Mouse (Mus musculus): ENCODE data around the gene Kifc5b. TPM values are rescaled to one million over a fixed set of nuclear protein-coding genes. Genes with fewer than 3 reads are reported as not detected.

The Kifc5b gene
- polyA plus RNA-seq, 1 experiment = 15.4 TPM

DNA sequence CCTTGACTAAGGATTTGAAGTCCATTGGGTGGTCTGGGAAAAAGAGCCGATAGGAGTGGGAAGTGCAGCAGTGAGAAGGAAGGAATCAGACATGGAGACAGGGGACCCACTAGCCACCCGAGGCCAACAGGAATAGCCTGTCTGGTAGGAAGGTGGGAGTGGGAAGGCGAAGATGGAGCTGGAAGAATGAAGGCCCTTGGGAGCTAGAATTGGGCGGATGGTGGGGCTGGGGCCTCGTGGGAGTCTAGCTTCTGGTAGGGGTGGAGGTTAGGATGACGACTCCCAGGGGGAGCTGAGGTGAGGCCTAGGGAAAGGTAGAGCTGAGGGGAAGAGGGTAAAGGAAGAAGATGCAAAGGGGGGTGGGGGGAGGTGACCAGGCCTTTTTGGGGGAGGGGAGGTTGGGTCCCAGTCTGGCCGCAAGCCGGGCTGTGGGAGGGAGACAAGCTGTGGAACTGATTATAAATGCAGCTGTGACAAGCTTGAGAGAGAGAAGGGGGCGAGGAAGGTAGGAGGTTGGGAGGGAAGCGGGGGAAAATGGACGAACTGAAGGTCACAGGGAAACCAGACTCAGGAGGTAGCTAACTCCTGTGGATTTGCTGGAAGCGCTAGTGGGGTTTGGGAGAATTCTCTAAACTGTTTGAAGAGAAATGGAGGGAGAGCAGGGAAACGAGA, 29.1 kb downstream of the Kifc5b start:
- TF ChIP-seq TCF3 (IDR thresholded peaks at IDR 0.05; ENCODE audit: insufficient read length, low read depth) (no peak), REST (IDR thresholded peaks at IDR 0.05; ENCODE audit: insufficient read depth, insufficient read length) (no peak), POLR2AphosphoS2 (IDR thresholded peaks at IDR 0.05; ENCODE audit: insufficient read length, low read depth) (no peak), TCF12 (IDR thresholded peaks at IDR 0.05; ENCODE audit: insufficient read depth, poor library complexity, severe bottlenecking) (no peak), MYOG (IDR thresholded peaks at IDR 0.05; ENCODE audit: control insufficient read depth in 1 of 3, insufficient read depth in 1 of 3, insufficient read length in 2 of 3, low read depth in 2 of 3) (no peak), POLR2A (IDR thresholded peaks at IDR 0.05; ENCODE audit: insufficient read length, low read depth) (no peak), MYOD1 (IDR thresholded peaks at IDR 0.05; ENCODE audit: control insufficient read depth in 1 of 3, insufficient read length in 2 of 3, low read depth in 2 of 3) (no peak), USF1 (IDR thresholded peaks at IDR 0.05; ENCODE audit: low read depth) (no peak), SRF (IDR thresholded peaks at IDR 0.05; ENCODE audit: control insufficient read depth, insufficient read length, low read depth) (no peak), MAX (IDR thresholded peaks at IDR 0.05; ENCODE audit: low read depth) (no peak)
- no peaks in the 10 kb centered on the region for H3K36me3 ChIP-seq (ENCODE audit: control insufficient read depth, insufficient read depth)
- no peaks in the 10 kb centered on the region for H3K27me3 ChIP-seq (ENCODE audit: control insufficient read depth, insufficient read depth, insufficient read length)
- H3K4me3 ChIP-seq = peak overlapping the region; percentile 14
- H3K4me2 ChIP-seq (ENCODE audit: low read depth) = peak overlapping the region; percentile 70
- H3K79me2 ChIP-seq (ENCODE audit: control insufficient read depth, insufficient read depth) = no peaks in the 10 kb centered on the region
- no peak overlapping the region for H3ac ChIP-seq (ENCODE audit: control insufficient read depth, insufficient read length)

DNA sequence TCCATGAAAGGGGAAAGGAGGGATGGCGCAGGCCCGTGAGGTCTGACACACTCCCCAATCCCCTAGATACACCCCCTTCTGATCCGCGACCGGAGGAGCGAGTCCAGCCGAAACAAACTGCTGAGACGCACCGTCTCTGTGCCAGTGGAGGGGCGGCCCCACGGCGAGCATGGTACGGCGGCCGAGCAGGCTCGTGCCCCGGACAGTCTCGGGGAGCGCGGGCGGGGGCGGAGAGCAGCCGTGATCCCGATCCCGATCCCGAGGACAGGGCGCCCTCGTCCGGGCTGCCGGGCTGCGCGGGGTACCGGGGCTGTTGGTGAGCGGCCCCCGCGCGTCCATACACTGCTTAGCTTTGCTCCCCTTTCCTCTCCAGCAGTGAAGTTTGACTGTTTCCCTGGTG, 29.7 kb downstream of the Kifc5b start:
- no peak overlapping the region for H3ac ChIP-seq (ENCODE audit: control insufficient read depth, insufficient read length)
- H3K27me3 ChIP-seq (ENCODE audit: control insufficient read depth, insufficient read depth, insufficient read length) = no peaks in the 10 kb centered on the region
- TF ChIP-seq MYOD1 (IDR thresholded peaks at IDR 0.05; ENCODE audit: control insufficient read depth in 1 of 3, insufficient read length in 2 of 3, low read depth in 2 of 3) (no peak), TCF12 (IDR thresholded peaks at IDR 0.05; ENCODE audit: insufficient read depth, poor library complexity, severe bottlenecking) (no peak), POLR2A (IDR thresholded peaks at IDR 0.05; ENCODE audit: insufficient read length, low read depth) (peak; percentile 73), REST (IDR thresholded peaks at IDR 0.05; ENCODE audit: insufficient read depth, insufficient read length) (no peak), E2F4 (IDR thresholded peaks at IDR 0.05; ENCODE audit: insufficient read depth) (no peak), POLR2AphosphoS2 (IDR thresholded peaks at IDR 0.05; ENCODE audit: insufficient read length, low read depth) (peak; percentile 50), MAX (IDR thresholded peaks at IDR 0.05; ENCODE audit: low read depth) (no peak), SRF (IDR thresholded peaks at IDR 0.05; ENCODE audit: control insufficient read depth, insufficient read length, low read depth) (no peak), TCF3 (IDR thresholded peaks at IDR 0.05; ENCODE audit: insufficient read length, low read depth) (no peak), CEBPB (IDR thresholded peaks at IDR 0.05; ENCODE audit: insufficient read depth, poor library complexity, severe bottlenecking) (no peak), USF1 (IDR thresholded peaks at IDR 0.05; ENCODE audit: low read depth) (no peak)
- no peaks in the 10 kb centered on the region for H3K79me2 ChIP-seq (ENCODE audit: control insufficient read depth, insufficient read depth)
- H3K4me2 ChIP-seq (ENCODE audit: low read depth) = peak overlapping the region; percentile 70
- peak overlapping the region; percentile 14 for H3K4me3 ChIP-seq
- no peaks in the 10 kb centered on the region for H3K36me3 ChIP-seq (ENCODE audit: control insufficient read depth, insufficient read depth)

DNA sequence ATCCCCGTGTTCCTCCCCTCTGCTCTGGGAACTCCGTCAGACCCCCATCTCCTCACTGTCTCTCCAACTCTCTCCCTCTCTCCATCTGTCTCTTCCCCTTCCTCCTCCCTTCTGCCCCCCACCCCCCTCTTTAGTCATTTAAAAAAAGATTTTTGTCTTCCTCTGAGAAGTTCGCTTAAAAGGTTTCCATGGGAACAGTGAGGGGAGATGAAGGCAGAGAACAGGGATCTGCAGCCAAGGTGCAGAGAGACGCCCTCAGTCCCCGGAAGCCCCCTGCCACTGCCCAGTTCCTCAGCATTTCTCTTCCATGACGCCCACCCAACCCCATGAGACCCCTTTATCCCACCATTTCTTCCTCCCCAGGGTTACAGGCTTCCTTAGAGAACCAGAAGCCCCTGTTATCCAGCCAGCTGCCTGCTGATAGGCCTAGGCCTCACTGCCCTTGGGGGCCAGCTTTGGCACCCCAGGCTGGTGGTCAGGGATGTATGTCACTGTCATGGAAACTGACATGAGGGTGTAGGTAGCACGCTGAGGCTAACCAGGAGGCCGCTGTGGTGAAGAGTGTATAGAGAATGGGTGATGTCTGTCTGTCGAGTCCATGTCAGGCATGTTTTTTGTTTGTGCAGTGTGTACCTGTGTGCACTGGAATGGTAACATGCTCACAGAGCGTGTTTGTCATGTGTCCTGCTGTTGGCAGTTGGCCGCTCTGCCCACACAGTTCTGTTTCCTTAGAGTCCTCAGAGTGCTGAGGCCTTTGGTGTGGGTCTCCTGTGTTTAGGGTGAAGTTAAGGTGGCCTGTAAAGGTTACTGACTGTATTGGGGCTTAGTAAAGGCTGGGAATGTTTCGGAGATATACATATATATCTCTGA, 30.6 kb downstream of the Kifc5b start:
- Histone ChIP-seq H3K36me3 (ENCODE audit: control insufficient read depth, insufficient read depth) (no peaks in the 10 kb centered on the region), H3K79me2 (ENCODE audit: control insufficient read depth, insufficient read depth) (no peaks in the 10 kb centered on the region), H3ac (ENCODE audit: control insufficient read depth, insufficient read length) (no peak overlapping the region), H3K4me2 (ENCODE audit: low read depth) (no peak overlapping the region), H3K27me3 (ENCODE audit: control insufficient read depth, insufficient read depth, insufficient read length) (no peaks in the 10 kb centered on the region), H3K4me3 (peak overlapping the region; percentile 25)
- TF ChIP-seq MYOD1 (IDR thresholded peaks at IDR 0.05; ENCODE audit: control insufficient read depth in 1 of 3, insufficient read length in 2 of 3, low read depth in 2 of 3) (no peak), TCF3 (IDR thresholded peaks at IDR 0.05; ENCODE audit: insufficient read length, low read depth) (no peak), MYOG (IDR thresholded peaks at IDR 0.05; ENCODE audit: control insufficient read depth in 1 of 3, insufficient read depth in 1 of 3, insufficient read length in 2 of 3, low read depth in 2 of 3) (no peak), MAX (IDR thresholded peaks at IDR 0.05; ENCODE audit: low read depth) (no peak), CEBPB (IDR thresholded peaks at IDR 0.05; ENCODE audit: insufficient read depth, poor library complexity, severe bottlenecking) (no peak)

DNA sequence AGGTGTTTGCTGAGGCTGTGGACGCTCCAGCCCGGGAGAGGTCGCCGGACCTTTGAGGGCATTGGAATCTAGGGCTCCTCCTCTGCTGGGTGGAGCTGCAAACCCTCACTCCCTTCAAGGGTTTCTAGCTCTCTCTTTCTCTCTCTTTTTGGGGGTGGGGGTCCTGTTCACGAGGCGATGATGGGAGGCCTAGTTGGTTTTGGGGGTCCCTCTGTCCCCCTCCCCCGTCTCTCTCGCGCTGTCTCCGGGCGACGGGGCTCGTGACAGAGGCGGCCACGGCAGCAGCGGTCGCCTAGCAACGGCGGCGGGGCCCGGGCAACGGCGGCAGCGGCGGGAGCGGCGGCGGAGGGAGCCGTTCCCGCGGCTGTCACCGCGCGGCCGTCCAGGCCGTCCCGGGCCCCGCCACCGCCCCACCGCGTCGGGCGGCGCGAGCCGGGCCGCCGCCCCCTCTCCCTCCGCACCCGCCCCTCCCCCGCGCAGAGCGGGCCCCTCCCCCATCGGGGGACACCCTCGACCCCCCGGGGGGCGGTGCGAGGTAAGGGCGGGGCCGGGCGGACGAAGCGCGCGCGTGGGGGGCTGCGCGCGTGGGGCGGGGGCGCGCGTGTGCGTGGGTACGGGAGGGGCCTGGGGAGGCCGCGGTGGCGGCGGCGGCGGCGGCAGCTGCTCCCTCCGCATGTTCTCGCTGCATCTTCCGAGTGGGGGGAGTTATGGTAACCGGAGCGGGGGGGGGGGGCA, 31.6 kb downstream of the Kifc5b start:
- H3K4me3 ChIP-seq = peak overlapping the region; percentile 25
- no peak overlapping the region for H3ac ChIP-seq (ENCODE audit: control insufficient read depth, insufficient read length)
- H3K27me3 ChIP-seq (ENCODE audit: control insufficient read depth, insufficient read depth, insufficient read length) = no peaks in the 10 kb centered on the region
- TF ChIP-seq CEBPB (IDR thresholded peaks at IDR 0.05; ENCODE audit: insufficient read depth, poor library complexity, severe bottlenecking) (no peak), MYOG (IDR thresholded peaks at IDR 0.05; ENCODE audit: control insufficient read depth in 1 of 3, insufficient read depth in 1 of 3, insufficient read length in 2 of 3, low read depth in 2 of 3) (peak in 1 of 3 experiments; percentile 12), MAX (IDR thresholded peaks at IDR 0.05; ENCODE audit: low read depth) (no peak), USF1 (IDR thresholded peaks at IDR 0.05; ENCODE audit: low read depth) (no peak), SRF (IDR thresholded peaks at IDR 0.05; ENCODE audit: control insufficient read depth, insufficient read length, low read depth) (no peak), MYOD1 (IDR thresholded peaks at IDR 0.05; ENCODE audit: control insufficient read depth in 1 of 3, insufficient read length in 2 of 3, low read depth in 2 of 3) (peak in 1 of 3 experiments; percentile 56)
- H3K79me2 ChIP-seq (ENCODE audit: control insufficient read depth, insufficient read depth) = no peaks in the 10 kb centered on the region
- no peaks in the 10 kb centered on the region for H3K36me3 ChIP-seq (ENCODE audit: control insufficient read depth, insufficient read depth)
- H3K4me2 ChIP-seq (ENCODE audit: low read depth) = peak overlapping the region; percentile 70
